In the genomic region with DNA sequence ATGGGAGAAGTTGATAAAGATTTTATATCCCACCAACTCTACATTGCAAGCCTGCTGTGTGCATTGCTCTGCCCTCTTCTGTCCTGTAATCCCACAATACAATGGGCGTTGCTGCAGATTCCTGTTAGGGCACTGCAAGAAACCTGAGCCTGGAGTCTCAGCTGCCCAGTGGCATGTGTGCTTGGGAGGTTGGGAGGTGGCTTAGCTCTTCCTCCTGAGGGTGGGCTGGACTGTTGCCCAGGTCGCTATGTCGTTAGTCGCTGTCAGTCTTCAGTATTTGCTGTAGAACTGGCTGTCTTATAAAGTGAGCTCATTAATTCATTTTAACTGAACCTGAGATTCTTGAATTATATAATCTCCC, we compare ENCODE assay signal across 9 mouse cellular contexts. TPM values are rescaled to one million over a fixed set of nuclear protein-coding genes. Genes with fewer than 3 reads are reported as not detected.
DNase-seq lines count a peak whose midpoint lies in the region; ATAC-seq lines count a peak whose summit lies in the region.
"Had no signal": no experiment of that assay in that cellular context is flagged by ENCODE, and none has a peak within 500 bp of the region (broad histone marks: within the 10 kb centered on the region; RNA-seq: fewer than 3 reads in every experiment).

No protein-coding gene starts in this region.

- no peak overlapping the region for H3K4me3 ChIP-seq in hindbrain, embryonic 10.5 days
- no peak overlapping the region for H3K4me3 ChIP-seq in hindbrain, embryonic 14.5 days (replicated peaks; ENCODE audit: low read length)
- H3K4me3 ChIP-seq in neural tube, embryonic 11.5 days (ENCODE audit: low read depth, low read length) = no peak overlapping the region
- H3K4me3 ChIP-seq: erythroblast, embryonic 14.5 days had no signal

- H3K27ac ChIP-seq in hindbrain, embryonic 10.5 days = no peak overlapping the region
- H3K27ac ChIP-seq in hindbrain, embryonic 14.5 days = no peak overlapping the region
- H3K27ac ChIP-seq in neural tube, embryonic 11.5 days (ENCODE audit: low read depth, low read length) = no peak overlapping the region

- H3K9ac ChIP-seq in hindbrain, embryonic 14.5 days = no peak overlapping the region
- no peak overlapping the region for H3K9ac ChIP-seq in neural tube, embryonic 11.5 days (ENCODE audit: low read length)

- no peak for ATAC-seq in hindbrain, embryonic 14.5 days (ENCODE audit: low FRiP score)
- peak; percentile 45 for ATAC-seq in neural tube, embryonic 11.5 days (ENCODE audit: insufficient read depth, low FRiP score, low TSS enrichment)

- peaks cover 6% of the 10 kb centered on the region; the same call in 1 of the 2 replicates for H3K36me3 ChIP-seq in hindbrain, embryonic 10.5 days
- no peaks in the 10 kb centered on the region for H3K36me3 ChIP-seq in hindbrain, embryonic 14.5 days (replicated peaks; ENCODE audit: control insufficient read depth, insufficient read depth)
- H3K36me3 ChIP-seq in neural tube, embryonic 11.5 days (ENCODE audit: control insufficient read depth, insufficient read depth, low read length) = no peaks in the 10 kb centered on the region

- H3K4me1 ChIP-seq in hindbrain, embryonic 10.5 days (replicated peaks) = peaks cover 31% of the 10 kb centered on the region
- H3K4me1 ChIP-seq in hindbrain, embryonic 14.5 days (replicated peaks; ENCODE audit: control insufficient read depth, insufficient read depth, low read length) = peaks cover 14% of the 10 kb centered on the region; the same call in 1 of the 2 replicates
- no peaks in the 10 kb centered on the region for H3K4me1 ChIP-seq in neural tube, embryonic 11.5 days (ENCODE audit: control insufficient read depth, insufficient read depth, low read length)

- 25% methylated on average over 4 of the region's 4 CpGs for WGBS in hindbrain, embryonic 10.5 days
- 26% methylated on average over 4 of the region's 4 CpGs for WGBS in hindbrain, embryonic 14.5 days
- WGBS in neural tube, embryonic 11.5 days = 37% methylated on average over 4 of the region's 4 CpGs

- peak; percentile 33 for DNase-seq in hindbrain, embryonic 10.5 days (ENCODE audit: low spot score)
- DNase-seq in hindbrain, embryonic 14.5 days (ENCODE audit: low spot score) = no peak
- DNase-seq in embryo, embryonic 10.5 days (ENCODE audit: low spot score) = peak; percentile 65
- peak; percentile 50 for DNase-seq in kidney, postnatal 14 days
- peak; percentile 16 for DNase-seq in neural tube, embryonic 11.5 days (ENCODE audit: low spot score)
- DNase-seq in spleen, postnatal 14 days (ENCODE audit: low spot score in 2 of 2) = no peak
- no peak for DNase-seq in frontal cortex, postnatal 10 days (ENCODE audit: low spot score in 2 of 2)
- DNase-seq in urinary bladder, postnatal 36 days (ENCODE audit: low spot score in 2 of 2) = no peak

- H3K27me3 ChIP-seq in hindbrain, embryonic 10.5 days (ENCODE audit: insufficient read depth, poor library complexity, severe bottlenecking) = no peaks in the 10 kb centered on the region
- no peaks in the 10 kb centered on the region for H3K27me3 ChIP-seq in hindbrain, embryonic 14.5 days (ENCODE audit: control insufficient read depth, insufficient read depth, low read length)
- H3K27me3 ChIP-seq in neural tube, embryonic 11.5 days (ENCODE audit: control insufficient read depth, insufficient read depth, low read length) = no peaks in the 10 kb centered on the region

- H3K9me3 ChIP-seq in hindbrain, embryonic 10.5 days = no peaks in the 10 kb centered on the region
- no peaks in the 10 kb centered on the region for H3K9me3 ChIP-seq in hindbrain, embryonic 14.5 days (ENCODE audit: control insufficient read depth, low read length)
- no peaks in the 10 kb centered on the region for H3K9me3 ChIP-seq in neural tube, embryonic 11.5 days (ENCODE audit: control insufficient read depth, low read length)

- H3K4me2 ChIP-seq in hindbrain, embryonic 14.5 days (replicated peaks) = no peak overlapping the region
- no peak overlapping the region for H3K4me2 ChIP-seq in neural tube, embryonic 11.5 days (ENCODE audit: low read depth)

RNA-seq across cellular contexts. Expression of gene Pawr, which starts 58.0 kb away (rescaled TPM):
- polyA plus RNA-seq in hindbrain, embryonic 10.5 days (2016; fragmentation: Nextera tagmentation; extraction: Ambion mirVana) = 10.5 and 11.0 TPM in 2 replicates
- polyA plus RNA-seq in hindbrain, embryonic 14.5 days (2014; fragmentation: Nextera tagmentation; extraction: Ambion mirVana) = 4.3 and 4.9 TPM in 2 replicates
- polyA plus RNA-seq in neural tube, embryonic 11.5 days (2014; fragmentation: Nextera tagmentation; extraction: Ambion mirVana) = 15.1 TPM in 2 replicates

Comparison
In these comparisons a context has a peak if more than half of its experiments do, and no peak if none do; other contexts are left out.
1. DNase-seq: peak in hindbrain, embryonic 10.5 days (single experiment), embryo, embryonic 10.5 days (single experiment), kidney, postnatal 14 days (single experiment) and neural tube, embryonic 11.5 days (single experiment); none in hindbrain, embryonic 14.5 days (single experiment), spleen, postnatal 14 days (0 of 2), frontal cortex, postnatal 10 days (0 of 2) and urinary bladder, postnatal 36 days (0 of 2).